Mouse (Mus musculus): ENCODE results near the gene Lcn8.

GRCm38 (mm10) chr2:25607761-25608622 is 44.9 kb upstream of the Lcn8 start, which contains the start of gene Rabl6:
- TF ChIP-seq E2F4 (IDR thresholded peaks at IDR 0.05; ENCODE audit: insufficient read depth) (peak; percentile 5), USF1 (IDR thresholded peaks at IDR 0.05; ENCODE audit: low read depth) (no peak)
